Mouse (Mus musculus) testis, adult 2 months (tissue): Measurements from ENCODE around the gene 2610001J05Rik.

ENCODE experiments used
- CTCF ChIP-seq: fragments of 200-500 bp; IDR thresholded peaks from 2 replicates; pipeline ENCODE4 v1.5.1; 2012; ENCODE audit warnings: low read depth, mild to moderate bottlenecking, inconsistent platforms, low read length, moderate library complexity; ENCODE audit not compliant: control insufficient read depth, insufficient read depth, insufficient replicate concordance
- POLR2A ChIP-seq: fragments of 200-500 bp; IDR thresholded peaks from 2 replicates; pipeline ENCODE4 v1.6.1; 2012; ENCODE audit warnings: low read depth, mild to moderate bottlenecking, inconsistent platforms, low read length, moderate library complexity; ENCODE audit not compliant: control insufficient read depth

GRCm38 (mm10) chr6:13871625-13871958 lies 274 bp upstream of the 2610001J05Rik start:
- TF ChIP-seq CTCF (no peak), POLR2A (no peak)
